Mouse (Mus musculus) cerebellum, adult 2 months (tissue): ENCODE measurements around the gene Bag3.

Experiments
- CTCF ChIP-seq: fragments of 200-500 bp; IDR thresholded peaks from 2 replicates; pipeline ENCODE4 v1.5.1; 2011; ENCODE audit warnings: low read depth, mild to moderate bottlenecking, control low read depth, low read length, moderate library complexity, borderline replicate concordance; ENCODE audit not compliant: insufficient read depth
- POLR2A ChIP-seq: fragments of 200-500 bp; IDR thresholded peaks from 2 replicates; pipeline ENCODE4 v1.6.1; 2011; ENCODE audit warnings: low read length, control low read depth, borderline replicate concordance; ENCODE audit not compliant: insufficient read depth

DNA sequence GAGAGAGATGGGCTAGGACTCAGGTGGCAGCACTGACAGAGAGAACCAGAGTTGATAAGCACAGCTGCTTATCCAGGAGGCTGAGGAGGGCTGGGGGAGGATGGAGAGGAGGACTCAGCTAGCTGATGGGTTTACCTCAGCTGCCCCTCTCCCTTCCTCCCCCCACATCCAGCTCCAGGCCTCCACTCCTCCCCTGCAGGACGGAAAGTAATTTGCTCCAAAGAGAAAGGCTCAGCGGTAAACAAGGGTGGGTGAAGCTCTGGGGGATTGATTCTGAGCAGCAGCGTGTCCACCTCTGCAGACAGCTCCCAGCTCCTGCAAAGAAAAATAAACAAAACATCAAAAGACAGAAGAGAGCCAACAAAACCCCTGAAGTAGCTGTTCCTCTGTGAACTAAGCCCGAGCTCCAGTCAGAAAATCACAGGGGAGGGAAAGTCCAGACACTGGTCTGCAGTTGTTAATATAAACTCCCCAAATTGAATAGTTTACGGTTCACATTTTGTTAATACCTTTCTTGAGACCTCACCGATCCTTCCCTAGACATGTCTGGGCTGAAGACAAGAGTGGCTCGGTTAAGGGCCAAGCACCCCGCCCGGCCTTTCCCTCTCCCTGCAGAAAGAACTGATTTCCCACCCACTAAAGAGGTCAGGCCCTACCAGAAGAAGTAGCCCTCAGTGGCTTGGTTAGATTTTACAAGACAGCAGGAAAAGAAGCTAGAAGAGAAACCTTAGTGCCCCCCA lies 68.1 kb downstream of the Bag3 start:
- TF ChIP-seq CTCF, result no peak
- TF ChIP-seq POLR2A, result no peak
